Mouse (Mus musculus) CH12F3 (cell line): ENCODE results near the gene Tenm3.

ENCODE experiments used
- in situ Hi-C: fragments of 300-500 bp; cut with MboI; formaldehyde crosslinking; loops from 2 replicates; pipeline ENCODE4 v1.14.3; 2020; ENCODE audit warnings: low sequenced_read_pairs

The Tenm3 gene

GRCm38 (mm10) chr8:48843931-48844285 is at the start of gene Tenm3:
TSS of gene Tenm3 (minus strand) at chr8:48843951.
- in situ Hi-C loops: no loop called here

GRCm38 (mm10) chr8:48890216-48890765 is 46.5 kb upstream of the Tenm3 start:
- in situ Hi-C loops: no loop called here

- in situ Hi-C loops: no loop called here
Observed at GRCm38 (mm10) chr8:48884270-48884669, 40.5 kb upstream of the Tenm3 start.

- in situ Hi-C loops: no loop called here
Observed at GRCm38 (mm10) chr8:48880585-48880984, 36.8 kb upstream of the Tenm3 start.

GRCm38 (mm10) chr8:48865972-48866371 is 22.2 kb upstream of the Tenm3 start:
- in situ Hi-C loops: no loop called here

GRCm38 (mm10) chr8:48865485-48865884 is 21.7 kb upstream of the Tenm3 start:
- in situ Hi-C loops: no loop called here

GRCm38 (mm10) chr8:48850223-48851010 is 6.7 kb upstream of the Tenm3 start:
- in situ Hi-C loops: no loop called here

GRCm38 (mm10) chr8:48849091-48849616 is 5.4 kb upstream of the Tenm3 start:
- in situ Hi-C loops: no loop called here

GRCm38 (mm10) chr8:48844961-48845360 is 1.2 kb upstream of the Tenm3 start:
- in situ Hi-C loops: no loop called here

GRCm38 (mm10) chr8:48844370-48844905 is 687 bp upstream of the Tenm3 start:
- in situ Hi-C loops: no loop called here

- in situ Hi-C loops: no loop called here
Observed at GRCm38 (mm10) chr8:48842991-48843930, 490 bp downstream of the Tenm3 start.

- in situ Hi-C loops: no loop called here
Observed at GRCm38 (mm10) chr8:48842516-48842990, 1.2 kb downstream of the Tenm3 start.

- in situ Hi-C loops: no loop called here
Observed at GRCm38 (mm10) chr8:48842035-48842434, 1.7 kb downstream of the Tenm3 start.

GRCm38 (mm10) chr8:48835745-48836144 is 8.0 kb downstream of the Tenm3 start:
- in situ Hi-C loops: no loop called here

GRCm38 (mm10) chr8:48827454-48827853 is 16.3 kb downstream of the Tenm3 start:
- in situ Hi-C loops: no loop called here

- in situ Hi-C loops: no loop called here
Observed at GRCm38 (mm10) chr8:48825666-48826065, 18.1 kb downstream of the Tenm3 start.

GRCm38 (mm10) chr8:48822291-48822690 is 21.5 kb downstream of the Tenm3 start:
- in situ Hi-C loops: no loop called here

- in situ Hi-C loops: no loop called here
Observed at GRCm38 (mm10) chr8:48819962-48820361, 23.8 kb downstream of the Tenm3 start.

- in situ Hi-C loops: no loop called here
Observed at GRCm38 (mm10) chr8:48819348-48819747, 24.4 kb downstream of the Tenm3 start.

- in situ Hi-C loops: no loop called here
Observed at GRCm38 (mm10) chr8:48816941-48817340, 26.8 kb downstream of the Tenm3 start.

GRCm38 (mm10) chr8:48812196-48812741 is 31.5 kb downstream of the Tenm3 start:
- in situ Hi-C loops: no loop called here
